9 mouse cellular contexts compared by ENCODE assay signal in the genomic region with DNA sequence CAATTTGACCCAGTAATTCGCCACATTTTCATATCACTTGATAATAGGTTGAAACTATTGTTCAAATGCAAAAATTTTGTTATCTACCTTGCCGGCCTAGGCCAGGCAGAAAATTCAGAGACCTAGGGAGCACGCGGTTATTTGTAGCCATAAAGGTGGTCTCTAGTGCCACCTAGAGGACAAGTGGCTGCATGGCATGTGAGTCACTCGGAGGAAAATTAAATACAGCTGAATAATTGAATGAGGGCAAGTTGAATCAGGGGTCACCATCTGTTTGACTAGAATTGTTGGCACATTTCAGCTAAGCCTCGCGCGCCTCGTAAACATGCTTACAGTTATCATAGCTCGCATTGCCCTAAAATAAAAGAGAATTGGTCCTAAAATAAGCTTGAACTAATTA.
DNase-seq lines count a peak whose midpoint lies in the region; ATAC-seq and TF ChIP-seq lines count a peak whose summit lies in the region.
"Had no signal": no experiment of that assay in that cellular context is flagged by ENCODE, and none has a peak within 500 bp of the region (broad histone marks: within the 10 kb centered on the region; RNA-seq: fewer than 3 reads in every experiment).

No protein-coding gene starts in this region.

- no peaks in the 10 kb centered on the region for H3K27me3 ChIP-seq in testis, adult 2 months (ENCODE audit: control insufficient read depth, insufficient read depth, low read length)
- no peaks in the 10 kb centered on the region for H3K27me3 ChIP-seq in forebrain, embryonic 14.5 days (replicated peaks; ENCODE audit: control insufficient read depth, insufficient read depth, low read length)
- H3K27me3 ChIP-seq in midbrain, postnatal 0 days (ENCODE audit: insufficient read depth, low read length): no peaks in the 10 kb centered on the region

- H3K27ac ChIP-seq in testis, adult 2 months (ENCODE audit: control insufficient read depth, insufficient read depth, low read depth, low read length): no peak overlapping the region
- H3K27ac ChIP-seq in forebrain, embryonic 14.5 days (ENCODE audit: low read depth, low read length): no peak overlapping the region
- no peak overlapping the region for H3K27ac ChIP-seq in midbrain, postnatal 0 days (ENCODE audit: low read depth, low read length)
- H3K27ac ChIP-seq: embryonic facial prominence, embryonic 12.5 days had no signal

- H3K4me2 ChIP-seq in forebrain, embryonic 14.5 days (ENCODE audit: low read length): no peak overlapping the region
- no peak overlapping the region for H3K4me2 ChIP-seq in midbrain, postnatal 0 days (ENCODE audit: low read depth, low read length, poor library complexity, severe bottlenecking)
- H3K4me2 ChIP-seq: embryonic facial prominence, embryonic 12.5 days had no signal

- TF ChIP-seq POLR2A in testis, adult 2 months (IDR thresholded peaks at IDR 0.05; ENCODE audit: control insufficient read depth, low read depth, low read length): no peak

- no peak overlapping the region for H3K4me3 ChIP-seq in testis, adult 2 months (ENCODE audit: control insufficient read depth, low read depth, low read length)
- no peak overlapping the region for H3K4me3 ChIP-seq in forebrain, embryonic 14.5 days (ENCODE audit: low read depth, low read length)
- no peak overlapping the region for H3K4me3 ChIP-seq in midbrain, postnatal 0 days (ENCODE audit: low read depth, low read length)
- H3K4me3 ChIP-seq: embryonic facial prominence, embryonic 12.5 days had no signal

- H3K36me3 ChIP-seq in testis, adult 2 months (ENCODE audit: control insufficient read depth, insufficient read depth, low read length): no peaks in the 10 kb centered on the region
- H3K36me3 ChIP-seq in forebrain, embryonic 14.5 days (ENCODE audit: control insufficient read depth, insufficient read depth, low read length): no peaks in the 10 kb centered on the region
- no peaks in the 10 kb centered on the region for H3K36me3 ChIP-seq in midbrain, postnatal 0 days (ENCODE audit: insufficient read depth, low read length)
- H3K36me3 ChIP-seq: embryonic facial prominence, embryonic 12.5 days had no signal

- no peaks in the 10 kb centered on the region for H3K9me3 ChIP-seq in forebrain, embryonic 14.5 days (replicated peaks; ENCODE audit: control insufficient read depth, low read length)
- H3K9me3 ChIP-seq in midbrain, postnatal 0 days (ENCODE audit: low read length): no peaks in the 10 kb centered on the region
- H3K9me3 ChIP-seq: embryonic facial prominence, embryonic 12.5 days had no signal

- H3K9ac ChIP-seq in forebrain, embryonic 14.5 days (ENCODE audit: low read length): no peak overlapping the region
- H3K9ac ChIP-seq in midbrain, postnatal 0 days (replicated peaks; ENCODE audit: low read length, poor library complexity, severe bottlenecking): no peak overlapping the region
- H3K9ac ChIP-seq: embryonic facial prominence, embryonic 12.5 days had no signal

- WGBS in forebrain, embryonic 14.5 days: 4% methylated on average over 10 of the region's 10 CpGs
- WGBS in midbrain, postnatal 0 days: 3% methylated on average over 10 of the region's 10 CpGs

- no peak for DNase-seq in testis, postnatal 14 days (ENCODE audit: low spot score)
- DNase-seq in c-Kit-positive CD71-positive TER-119-negative erythroid progenitor cells, embryonic 14.5 days (ENCODE audit: low read depth): peak; percentile 14
- DNase-seq in forebrain, embryonic 14.5 days (ENCODE audit: low spot score): peak; percentile 91
- peak; percentile 93 for DNase-seq in hindlimb bud, embryonic 11.5 days (ENCODE audit: extremely low spot score, low read depth, low spot score)
- DNase-seq in left cerebral cortex, postnatal 25 days (ENCODE audit: low spot score in 2 of 2): peak; percentile 82 to 87
- peak; percentile 90 for DNase-seq in midbrain, postnatal 0 days (ENCODE audit: low spot score)
- peak; percentile 44 for DNase-seq in thymus, postnatal 0 days (ENCODE audit: low spot score)

- peaks cover 5% of the 10 kb centered on the region; the same call in 1 of the 2 replicates for H3K4me1 ChIP-seq in testis, adult 2 months (ENCODE audit: control insufficient read depth, insufficient read depth, low read length)
- peaks cover 17% of the 10 kb centered on the region for H3K4me1 ChIP-seq in forebrain, embryonic 14.5 days (ENCODE audit: control insufficient read depth, insufficient read depth, low read length)
- peaks cover 9% of the 10 kb centered on the region for H3K4me1 ChIP-seq in midbrain, postnatal 0 days (ENCODE audit: insufficient read depth, low read length)

- ATAC-seq in forebrain, embryonic 14.5 days: peak; percentile 54
- no peak for ATAC-seq in midbrain, postnatal 0 days (ENCODE audit: low FRiP score)

- intact Hi-C loops in left cerebral cortex, postnatal 25 days (cut with DNase I): loop anchor here (2.0 to 5.0 kb wide), 2 partner anchors 1443 to 1464 kb away; no protein-coding TSS in a partner anchor

- peak; percentile 46; the same call in 1 of the 2 replicates for TF ChIP-seq CTCF in testis, adult 2 months (IDR thresholded peaks at IDR 0.05; ENCODE audit: control insufficient read depth, insufficient read depth, insufficient replicate concordance, low read depth, low read length)
- TF ChIP-seq CTCF in midbrain, postnatal 0 days (IDR thresholded peaks at IDR 0.05): peak; percentile 99
